Mouse (Mus musculus) heart, postnatal 0 days (tissue): ENCODE measurements around the gene Gmeb2. TPM values are rescaled to one million over a fixed set of nuclear protein-coding genes. Genes with fewer than 3 reads are reported as not detected.

Source experiments
- ATAC-seq: fragments of 200-750 bp; cut with Nextera tagmentation; 2 replicates; pipeline ENCODE4 v1.8.0; 2017; ENCODE audit warnings: low read depth, moderate number of reproducible peaks, moderate library complexity; ENCODE audit not compliant: insufficient read depth
- DNase-seq: peaks from one replicate; pipeline ENCODE4 v3.0.0-alpha.2; 2016; ENCODE audit warnings: low spot score
- H3K27ac ChIP-seq: fragments of 300-500 bp; sonication (generic); 2 replicates; pipeline ENCODE4 v1.5.1; 2014; ENCODE audit warnings: low read depth, mild to moderate bottlenecking
- H3K27me3 ChIP-seq: fragments of 300-500 bp; sonication (generic); 2 replicates; pipeline ENCODE4 v1.6.1; 2014; ENCODE audit warnings: low read length, mixed read lengths; ENCODE audit not compliant: control insufficient read depth, insufficient read depth
- H3K36me3 ChIP-seq: fragments of 300-500 bp; sonication (generic); replicated peaks from 2 replicates; pipeline ENCODE4 v1.6.1; 2014; ENCODE audit warnings: low read length, mixed read lengths; ENCODE audit not compliant: control insufficient read depth, insufficient read depth
- H3K4me1 ChIP-seq: fragments of 300-500 bp; sonication (generic); 2 replicates; pipeline ENCODE4 v1.6.1; 2014; ENCODE audit warnings: antibody characterized with exemption; ENCODE audit not compliant: control insufficient read depth, insufficient read depth
- H3K4me2 ChIP-seq: fragments of 300-500 bp; sonication (generic); 2 replicates; pipeline ENCODE4 v1.6.1; 2014; ENCODE audit warnings: low read depth, mild to moderate bottlenecking, low read length, moderate library complexity
- H3K4me3 ChIP-seq: fragments of 300-500 bp; sonication (generic); 2 replicates; pipeline ENCODE4 v1.5.1; 2014; ENCODE audit warnings: low read depth, low read length
- H3K9ac ChIP-seq: fragments of 300-500 bp; sonication (generic); replicated peaks from 2 replicates; pipeline ENCODE4 v1.6.1; 2014; ENCODE audit warnings: low read depth, low read length, mixed read lengths
- H3K9me3 ChIP-seq: fragments of 300-500 bp; sonication (generic); replicated peaks from 2 replicates; pipeline ENCODE4 v1.6.1; 2016; ENCODE audit warnings: low read length; ENCODE audit not compliant: control insufficient read depth
- CTCF ChIP-seq: IDR thresholded peaks from 2 replicates; pipeline ENCODE4 v1.5.1; 2016; ENCODE audit warnings: antibody characterized with exemption, control low read depth, low read depth
- EP300 ChIP-seq: IDR thresholded peaks from 2 replicates; pipeline ENCODE4 v1.6.1; 2016; ENCODE audit warnings: antibody characterized with exemption, low read depth
- WGBS: fragments of 180-500 bp; shearing (Covaris S2); extraction: QIAGEN DNeasy Blood & Tissue Kit; methylation state at CpG from one replicate; pipeline ENCODE4 v1.1.7; 2014; 5-methylcytosine and 5-hydroxymethylcytosine counted together
- polyA plus RNA-seq: library from polyadenylated mRNA; unstranded; fragments of >200 nt; fragmentation: Nextera tagmentation; extraction: Ambion mirVana; gene quantifications from 2 replicates; pipeline ENCODE4 v1.2.1, GENCODE M21; 2015
- total RNA-seq: library from RNA; depleted of rRNA; stranded (reverse); fragments of >200 nt; gene quantifications from 2 replicates; pipeline ENCODE4 v1.2.3, GENCODE M21; 2014; ENCODE audit warnings: low replicate concordance

Gmeb2 gene
- total and polyA plus RNA-seq, 2 experiments from 2014 or later: 4.6 to 13.5 TPM

- Histone ChIP-seq H3K27ac (no peak overlapping the region), H3K4me1 (0 out of 2 replicates have a peak, but pooled peaks cover 4% of the 10 kb centered on the region), H3K36me3 (peaks cover 45% of the 10 kb centered on the region), H3K27me3 (no peaks in the 10 kb centered on the region), H3K9me3 (no peaks in the 10 kb centered on the region), H3K9ac (no peak overlapping the region), H3K4me2 (no peak overlapping the region), H3K4me3 (no peak overlapping the region)
- no peak for DNase-seq
- TF ChIP-seq EP300: no peak
- no peak for TF ChIP-seq CTCF
- ATAC-seq: no peak
- WGBS: 77% methylated on average over 4 of the region's 4 CpGs
Measured at GRCm38 (mm10) chr2:181274639-181275038, 13.2 kb downstream of the Gmeb2 start.

GRCm38 (mm10) chr2:181273829-181274228 is 14.0 kb downstream of the Gmeb2 start:
- ATAC-seq (no peak), DNase-seq (no peak)
- no peak overlapping the region for H3K9ac ChIP-seq
- 80% methylated on average over 2 of the region's 2 CpGs for WGBS
- H3K36me3 ChIP-seq: peaks cover 53% of the 10 kb centered on the region
- H3K4me1 ChIP-seq: 0 out of 2 replicates have a peak, but pooled peaks cover 4% of the 10 kb centered on the region
- H3K4me3 ChIP-seq: no peak overlapping the region
- no peaks in the 10 kb centered on the region for H3K9me3 ChIP-seq
- H3K27me3 ChIP-seq: no peaks in the 10 kb centered on the region
- TF ChIP-seq CTCF: no peak
- TF ChIP-seq EP300: no peak
- H3K4me2 ChIP-seq: no peak overlapping the region
- no peak overlapping the region for H3K27ac ChIP-seq

GRCm38 (mm10) chr2:181272092-181272491 is 15.7 kb downstream of the Gmeb2 start:
- H3K4me2 ChIP-seq: no peak overlapping the region
- WGBS: 67% methylated on average over 2 of the region's 2 CpGs
- H3K4me3 ChIP-seq: no peak overlapping the region
- no peak overlapping the region for H3K27ac ChIP-seq
- H3K27me3 ChIP-seq: no peaks in the 10 kb centered on the region
- H3K9me3 ChIP-seq: no peaks in the 10 kb centered on the region
- no peak overlapping the region for H3K9ac ChIP-seq
- no peak for DNase-seq
- peaks cover 51% of the 10 kb centered on the region for H3K36me3 ChIP-seq
- no peak for ATAC-seq
- TF ChIP-seq CTCF (no peak), EP300 (no peak)
- 0 out of 2 replicates have a peak, but pooled peaks cover 4% of the 10 kb centered on the region for H3K4me1 ChIP-seq

GRCm38 (mm10) chr2:181266839-181267238 is 21.0 kb downstream of the Gmeb2 start:
- H3K27me3 ChIP-seq: no peaks in the 10 kb centered on the region
- no peaks in the 10 kb centered on the region for H3K9me3 ChIP-seq
- peaks cover 65% of the 10 kb centered on the region for H3K36me3 ChIP-seq
- no peak for TF ChIP-seq EP300
- no peak for TF ChIP-seq CTCF
- H3K4me1 ChIP-seq: no peaks in the 10 kb centered on the region
- ATAC-seq (no peak), DNase-seq (no peak)
- no peak overlapping the region for H3K9ac ChIP-seq
- no peak overlapping the region for H3K4me3 ChIP-seq
- no peak overlapping the region for H3K4me2 ChIP-seq
- 92% methylated on average over 2 of the region's 2 CpGs for WGBS
- no peak overlapping the region for H3K27ac ChIP-seq

- WGBS: 100% methylated on average over 1 of the region's 1 CpGs
- no peak overlapping the region for H3K4me3 ChIP-seq
- H3K4me1 ChIP-seq: no peaks in the 10 kb centered on the region
- no peak for DNase-seq
- no peaks in the 10 kb centered on the region for H3K27me3 ChIP-seq
- no peaks in the 10 kb centered on the region for H3K9me3 ChIP-seq
- no peak for ATAC-seq
- H3K36me3 ChIP-seq: peaks cover 70% of the 10 kb centered on the region
- H3K27ac ChIP-seq: no peak overlapping the region
- no peak overlapping the region for H3K4me2 ChIP-seq
- no peak for TF ChIP-seq CTCF
- H3K9ac ChIP-seq: no peak overlapping the region
Measured at GRCm38 (mm10) chr2:181253248-181253647, 34.6 kb downstream of the Gmeb2 start.

GRCm38 (mm10) chr2:181251841-181252240 is 36.0 kb downstream of the Gmeb2 start:
- Histone ChIP-seq H3K4me1 (no peaks in the 10 kb centered on the region), H3K36me3 (peaks cover 56% of the 10 kb centered on the region), H3K9me3 (no peaks in the 10 kb centered on the region), H3K27me3 (no peaks in the 10 kb centered on the region), H3K9ac (no peak overlapping the region), H3K4me2 (no peak overlapping the region), H3K4me3 (no peak overlapping the region), H3K27ac (no peak overlapping the region)
- no peak for ATAC-seq
- WGBS: 78% methylated on average over 1 of the region's 1 CpGs
- no peak for TF ChIP-seq CTCF
- TF ChIP-seq EP300: no peak
- DNase-seq: no peak
